Mouse (Mus musculus) erythroblast, embryonic 14.5 days (primary cell): ENCODE results near the gene Eml3.

Experiments used
- GATA1 ChIP-seq: IDR thresholded peaks from 2 replicates; pipeline ENCODE4 v1.6.1; 2012; ENCODE audit warnings: low read length, inconsistent platforms, mixed read lengths
- TAL1 ChIP-seq: IDR thresholded peaks from 3 replicates; pipeline ENCODE4 v1.6.1; 2012; ENCODE audit warnings: low read length, inconsistent platforms, mixed read lengths

GRCm38 (mm10) chr19:8903412-8903811, 25.9 kb upstream of the Eml3 start:
- TF ChIP-seq TAL1, result no peak
- TF ChIP-seq GATA1, result no peak
